Mouse (Mus musculus) ZHBTc4 (cell line): ENCODE measurements around the gene Mettl23.
"Not testable (repeated sequence)": the region's sequence is repeated elsewhere in the genome, so short reads cannot be mapped to it uniquely, and the experiment has no call there.

Experiments
- DNase-seq: peaks from one replicate; pipeline ENCODE4 v3.0.0-alpha.2; 2011; ENCODE audit warnings: low read depth, low spot score

Gene Mettl23

GRCm38 (mm10) chr11:116818722-116819121, 24.4 kb upstream of the Mettl23 start:
- no peak for DNase-seq

- no peak for DNase-seq
Observed at GRCm38 (mm10) chr11:116819932-116820593, 23.0 kb upstream of the Mettl23 start.

- no peak for DNase-seq
Observed at GRCm38 (mm10) chr11:116821057-116821940, 21.8 kb upstream of the Mettl23 start.

- no peak for DNase-seq
Observed at GRCm38 (mm10) chr11:116822215-116822614, 20.9 kb upstream of the Mettl23 start.

- no peak for DNase-seq
Observed at GRCm38 (mm10) chr11:116822626-116823025, 20.5 kb upstream of the Mettl23 start.

GRCm38 (mm10) chr11:116823255-116823654, 19.8 kb upstream of the Mettl23 start:
- DNase-seq: no peak

GRCm38 (mm10) chr11:116823885-116824284, 19.2 kb upstream of the Mettl23 start:
- not testable (repeated sequence) for DNase-seq

- DNase-seq: no peak
Observed at GRCm38 (mm10) chr11:116825230-116825629, 17.8 kb upstream of the Mettl23 start.

- DNase-seq: no peak
Observed at GRCm38 (mm10) chr11:116826550-116827504, 16.3 kb upstream of the Mettl23 start.

GRCm38 (mm10) chr11:116827534-116828165, 15.4 kb upstream of the Mettl23 start, which contains the start of gene Mxra7:
Gene Mxra7, minus strand, starts transcription at chr11:116828046.
- peak; percentile 82 for DNase-seq

GRCm38 (mm10) chr11:116832172-116832685, 10.8 kb upstream of the Mettl23 start:
- DNase-seq: no peak

GRCm38 (mm10) chr11:116834954-116835353, 8.1 kb upstream of the Mettl23 start:
- DNase-seq: no peak

- DNase-seq: no peak
Observed at GRCm38 (mm10) chr11:116836283-116836682, 6.8 kb upstream of the Mettl23 start.

GRCm38 (mm10) chr11:116837441-116837840, 5.6 kb upstream of the Mettl23 start:
- DNase-seq: no peak

GRCm38 (mm10) chr11:116838936-116839335, 4.1 kb upstream of the Mettl23 start:
- no peak for DNase-seq

- no peak for DNase-seq
Observed at GRCm38 (mm10) chr11:116839601-116840000, 3.5 kb upstream of the Mettl23 start.

GRCm38 (mm10) chr11:116840748-116841147, 2.3 kb upstream of the Mettl23 start:
- DNase-seq: peak; percentile 67

GRCm38 (mm10) chr11:116842531-116843260, 382 bp upstream of the Mettl23 start:
- DNase-seq: peak; percentile 64

GRCm38 (mm10) chr11:116846593-116847181, 3.6 kb downstream of the Mettl23 start:
- DNase-seq: no peak
